Mouse (Mus musculus) neutrophil, adult 5-6 weeks (primary cell): Measurements from ENCODE around the gene Skap1. TPM values are rescaled to one million over a fixed set of nuclear protein-coding genes. Genes with fewer than 3 reads are reported as not detected.

Experiments used
- ATAC-seq: fragments of 151-379, 151-347 bp; 2 replicates; pipeline ENCODE4 v1.8.0; 2017; ENCODE audit warnings: mild to moderate bottlenecking, moderate TSS enrichment; ENCODE audit not compliant: insufficient number of reproducible peaks, poor library complexity, low FRiP score, severe bottlenecking; ENCODE audit errors: extremely low read depth
- total RNA-seq: library from RNA; stranded (forward); fragments of 200-1000 nt; gene quantifications from 2 replicates; pipeline ENCODE4 v1.2.3, GENCODE M21; 2017

Gene Skap1
- total RNA-seq, 1 experiment from 2014 or later = 33.1 TPM

- no peak for ATAC-seq
These were observed 261.4 kb downstream of the Skap1 start for GRCm38 (mm10) chr11:96725833-96726232.

DNA sequence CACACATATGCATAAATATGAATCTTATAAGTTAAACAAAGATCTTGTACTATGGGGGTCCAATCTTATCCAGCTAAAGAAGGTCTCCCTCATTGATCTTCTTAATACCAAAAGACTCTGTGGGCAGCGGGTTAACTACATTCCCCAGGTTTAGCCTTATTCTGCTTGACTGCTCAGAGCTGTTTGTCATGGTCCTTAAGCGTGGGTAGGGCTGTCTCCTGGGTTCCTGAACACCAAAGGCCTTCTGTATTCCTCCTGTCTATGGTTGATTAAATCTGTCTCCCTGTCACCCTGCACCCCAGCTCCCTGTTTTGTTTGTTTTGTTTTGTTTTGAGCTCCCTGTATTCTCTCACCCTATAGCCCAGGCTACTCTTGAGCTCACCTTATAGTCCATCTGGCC is 264.2 kb downstream of the Skap1 start:
- ATAC-seq = no peak

- no peak for ATAC-seq
These were observed 265.1 kb downstream of the Skap1 start for GRCm38 (mm10) chr11:96729462-96729861.

DNA sequence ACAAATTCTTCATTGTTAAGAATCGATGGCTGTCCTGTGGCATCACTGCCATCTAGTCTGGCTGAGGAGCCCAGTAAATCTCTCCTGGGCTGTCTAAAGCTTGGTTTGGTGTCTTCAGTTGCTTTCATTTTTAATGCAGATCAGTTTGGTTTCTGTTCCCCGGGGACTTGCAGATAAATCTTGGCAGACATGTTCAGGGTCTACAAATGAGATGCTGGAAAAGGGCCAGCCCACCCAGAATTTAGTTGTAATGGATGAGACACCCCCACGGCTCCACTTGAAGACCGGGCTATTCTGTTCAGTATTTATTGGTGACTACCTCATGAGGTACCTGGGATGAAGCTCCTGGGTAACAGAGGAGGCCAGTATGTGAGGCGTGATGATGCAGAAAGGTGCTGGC is 265.9 kb downstream of the Skap1 start:
- no peak for ATAC-seq

- no peak for ATAC-seq
These were observed 268.3 kb downstream of the Skap1 start for GRCm38 (mm10) chr11:96732657-96733056.

DNA sequence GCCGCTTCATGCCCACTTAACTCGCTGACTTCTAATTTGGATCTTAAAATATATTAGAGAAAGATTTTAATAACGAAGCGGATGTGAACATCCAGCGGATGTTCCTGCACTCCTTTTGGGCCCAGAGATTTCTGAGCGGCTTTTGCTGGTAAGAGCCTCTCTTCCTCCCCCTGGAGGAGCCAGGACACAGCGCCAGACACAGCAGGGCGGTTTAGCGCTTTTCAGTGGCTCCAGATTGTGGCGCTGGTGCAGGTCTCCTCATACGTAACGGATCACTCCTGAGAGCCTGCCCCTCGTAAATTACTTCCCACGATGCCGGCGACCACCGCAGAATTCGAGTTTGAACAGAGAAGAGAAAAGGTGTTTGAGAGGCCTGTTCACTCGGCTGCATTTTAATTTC is 271.5 kb downstream of the Skap1 start:
- ATAC-seq = no peak

- no peak for ATAC-seq
These were observed 272.0 kb downstream of the Skap1 start for GRCm38 (mm10) chr11:96736361-96736760.

- no peak for ATAC-seq
These were observed 273.5 kb downstream of the Skap1 start for GRCm38 (mm10) chr11:96737673-96738471.

- ATAC-seq = no peak
These were observed 276.4 kb downstream of the Skap1 start for GRCm38 (mm10) chr11:96740796-96741195.

DNA sequence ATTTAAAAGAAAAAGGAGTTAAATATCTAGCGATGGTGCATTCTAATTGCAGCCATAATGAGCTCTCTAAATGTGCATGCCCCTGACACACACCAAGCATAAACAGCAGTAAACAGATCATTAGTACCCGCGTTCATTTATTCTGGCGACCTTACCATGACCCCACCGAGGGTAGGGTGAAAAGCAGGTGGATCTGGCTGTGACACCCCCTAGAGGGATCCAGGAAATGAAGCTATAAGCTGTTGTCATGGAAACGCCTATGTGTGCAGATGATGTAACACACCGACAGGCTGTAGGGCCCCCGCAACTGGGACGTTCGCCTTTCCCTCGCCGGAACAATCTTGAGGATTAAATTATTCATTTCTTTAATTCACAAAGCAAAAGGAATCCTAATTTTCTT is 277.6 kb downstream of the Skap1 start:
- no peak for ATAC-seq

- no peak for ATAC-seq
These were observed 278.6 kb downstream of the Skap1 start for GRCm38 (mm10) chr11:96743000-96743399.

GRCm38 (mm10) chr11:96743891-96744290 is 279.5 kb downstream of the Skap1 start:
- ATAC-seq = no peak

- no peak for ATAC-seq
These were observed 282.3 kb downstream of the Skap1 start for GRCm38 (mm10) chr11:96746648-96747047.

DNA sequence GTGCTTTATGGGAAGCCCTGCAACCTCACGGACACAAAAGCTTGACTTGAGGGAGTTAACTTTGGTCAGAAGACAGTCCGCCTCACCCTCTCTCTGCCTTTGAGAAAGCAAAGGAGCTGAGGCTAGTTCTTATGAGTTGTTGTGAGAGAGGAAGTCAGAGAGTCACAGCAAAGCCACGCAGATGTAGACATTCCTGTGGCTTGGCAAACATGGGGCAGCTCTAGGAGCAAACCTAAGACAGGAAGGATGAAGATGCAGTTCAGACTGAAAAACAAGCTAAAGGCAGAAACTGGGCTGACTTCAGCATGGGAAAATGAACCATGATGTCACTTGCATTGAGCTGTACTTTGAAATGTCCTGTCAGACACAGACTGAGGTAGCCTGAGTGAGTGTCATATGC is 283.2 kb downstream of the Skap1 start:
- no peak for ATAC-seq

DNA sequence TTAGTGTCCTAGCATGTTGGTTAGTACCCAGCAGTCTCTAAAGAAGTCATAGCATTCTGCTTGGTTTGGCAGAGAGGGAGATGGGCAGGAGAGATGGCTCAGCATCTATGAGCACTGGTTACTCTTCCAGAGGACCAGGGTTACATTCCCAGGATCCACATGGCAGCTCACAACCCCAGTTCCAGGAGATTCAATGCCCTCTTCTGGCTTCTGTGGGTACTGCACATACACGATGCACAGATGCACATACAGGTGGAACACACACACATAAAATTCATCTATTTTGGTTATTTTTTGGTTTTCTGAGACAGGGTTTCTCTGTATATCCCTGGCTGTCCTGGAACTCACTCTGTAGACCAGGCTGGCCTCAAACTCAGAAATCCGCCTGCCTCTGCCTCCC is 290.9 kb downstream of the Skap1 start:
- no peak for ATAC-seq

- ATAC-seq = no peak
These were observed 293.0 kb downstream of the Skap1 start for GRCm38 (mm10) chr11:96757421-96757820.

- ATAC-seq = no peak
These were observed 294.0 kb downstream of the Skap1 start for GRCm38 (mm10) chr11:96758402-96758801.

DNA sequence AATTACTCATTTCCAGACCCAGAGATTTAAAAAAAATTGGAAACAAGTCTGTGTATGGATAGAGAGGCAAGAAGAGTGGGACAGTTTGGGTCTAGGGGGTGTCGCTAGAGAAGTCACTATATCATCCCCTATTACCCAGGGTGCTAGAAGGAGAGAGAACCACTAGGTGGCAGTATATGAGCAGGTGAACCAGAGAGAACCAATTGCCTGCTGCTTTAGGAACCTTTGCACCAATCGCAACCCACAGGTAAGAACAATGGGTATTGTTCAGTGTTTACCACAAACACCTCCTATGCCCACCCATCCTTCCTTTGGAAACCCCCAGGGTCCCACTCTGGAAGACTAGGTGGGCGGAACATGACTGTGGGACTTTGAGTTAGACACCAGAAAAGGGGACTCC is 295.6 kb downstream of the Skap1 start:
- peak; percentile 86 for ATAC-seq

GRCm38 (mm10) chr11:96761984-96762383 is 297.6 kb downstream of the Skap1 start:
- no peak for ATAC-seq

GRCm38 (mm10) chr11:96762742-96763470 is 298.5 kb downstream of the Skap1 start:
- no peak for ATAC-seq
